Mouse (Mus musculus) lung, postnatal 0 days (tissue): ENCODE measurements around the gene Tmem39b.

Experiments used
- CTCF ChIP-seq: IDR thresholded peaks from 2 replicates; pipeline ENCODE4 v1.5.1; 2016; ENCODE audit warnings: antibody characterized with exemption, mild to moderate bottlenecking
- EP300 ChIP-seq: IDR thresholded peaks from 2 replicates; pipeline ENCODE4 v1.6.1; 2016; ENCODE audit warnings: antibody characterized with exemption, mild to moderate bottlenecking, control low read depth

GRCm38 (mm10) chr4:129706750-129707149 is 10.1 kb upstream of the Tmem39b start:
- no peak for TF ChIP-seq CTCF
- TF ChIP-seq EP300: no peak
